Mouse (Mus musculus) CH12.LX (cell line): Measurements from ENCODE around the gene Fopnl. TPM values are rescaled to one million over a fixed set of nuclear protein-coding genes. Genes with fewer than 3 reads are reported as not detected.

Source experiments
- DNase-seq: peaks from one replicate; pipeline ENCODE4 v3.0.0-alpha.2; 2013; ENCODE audit errors: extremely low read depth
- H3K27ac ChIP-seq: 2 replicates; pipeline ENCODE4 v1.5.1; 2012; ENCODE audit warnings: low read depth, mild to moderate bottlenecking, control low read depth, moderate library complexity; ENCODE audit not compliant: insufficient read depth
- H3K27me3 ChIP-seq: replicated peaks from 2 replicates; pipeline ENCODE3; 2012; ENCODE audit warnings: inconsistent platforms
- H3K36me3 ChIP-seq, 2 experiments: replicated peaks in 1 of 2; 2 replicates each; pipeline versions ENCODE3 to v1.6.1; 2012; ENCODE audit warnings: inconsistent platforms in 1 of 2, low read length in 1 of 2, mild to moderate bottlenecking in 1 of 2, mixed read lengths in 1 of 2, moderate library complexity in 1 of 2; ENCODE audit not compliant: control insufficient read depth in 1 of 2, insufficient read depth in 1 of 2
- H3K4me1 ChIP-seq, 2 experiments: 2 replicates each; pipeline ENCODE4 v1.6.1; 2012; ENCODE audit warnings: inconsistent platforms in 1 of 2, moderate library complexity in 1 of 2; ENCODE audit not compliant: insufficient read depth in 2 of 2, control insufficient read depth in 1 of 2
- H3K4me2 ChIP-seq: 2 replicates; pipeline ENCODE4 v1.6.1; 2012; ENCODE audit warnings: low read depth, mild to moderate bottlenecking, control low read depth; ENCODE audit not compliant: poor library complexity, insufficient read depth, severe bottlenecking
- H3K4me3 ChIP-seq, 3 experiments: fragments of 150-350 bp in 1 of 3; sonication (generic) in 1 of 3; replicated peaks in 1 of 3; 2 replicates each; pipeline versions ENCODE3 to v1.5.1; 2011 to 2012; ENCODE audit warnings: low read depth in 2 of 3, low read length in 2 of 3, mild to moderate bottlenecking in 2 of 3, moderate library complexity in 2 of 3, control low read depth in 1 of 3, improper control_type of control experiment in 1 of 3, inconsistent platforms in 1 of 3, mixed read lengths in 1 of 3; ENCODE audit not compliant: poor library complexity in 1 of 3
- H3K79me2 ChIP-seq: replicated peaks from 2 replicates; pipeline ENCODE4 v1.6.1; 2012; ENCODE audit warnings: mild to moderate bottlenecking, moderate library complexity; ENCODE audit not compliant: control insufficient read depth, poor library complexity, insufficient read depth, severe bottlenecking; ENCODE audit errors: extremely low read depth
- H3K9ac ChIP-seq: 2 replicates; pipeline ENCODE4 v1.6.1; 2012; ENCODE audit warnings: low read depth, mild to moderate bottlenecking, control low read depth, moderate library complexity; ENCODE audit not compliant: insufficient read depth
- H3K9me3 ChIP-seq: replicated peaks from 2 replicates; pipeline ENCODE3; 2012; ENCODE audit warnings: low read length, inconsistent platforms, mixed read lengths
- CHD2 ChIP-seq: IDR thresholded peaks from 2 replicates; pipeline ENCODE4 v1.6.1; 2011; ENCODE audit warnings: low read length, improper control_type of control experiment
- CTCF ChIP-seq, 2 experiments: IDR thresholded peaks in 1 of 2; conservative IDR thresholded peaks in 1 of 2; 2 replicates each; pipeline ENCODE4 v1.5.1; 2011 to 2012; ENCODE audit warnings: low read depth in 2 of 2, low read length in 2 of 2, improper control_type of control experiment in 1 of 2, inconsistent platforms in 1 of 2, mild to moderate bottlenecking in 1 of 2, moderate library complexity in 1 of 2
- E2F4 ChIP-seq: IDR thresholded peaks from 2 replicates; pipeline ENCODE4 v1.6.1; 2011; ENCODE audit warnings: low read depth, low read length, improper control_type of control experiment; ENCODE audit not compliant: insufficient replicate concordance
- JUND ChIP-seq: conservative IDR thresholded peaks from 2 replicates; pipeline ENCODE4 v1.6.1; 2011; ENCODE audit warnings: low read depth, low read length, improper control_type of control experiment
- MAZ ChIP-seq: IDR thresholded peaks from 2 replicates; pipeline ENCODE4 v1.6.1; 2012; ENCODE audit warnings: low read depth, mild to moderate bottlenecking, inconsistent platforms, low read length, improper control_type of control experiment, moderate library complexity
- MEF2A ChIP-seq: IDR thresholded peaks from 2 replicates; pipeline ENCODE4 v1.6.1; 2014; ENCODE audit warnings: low read depth, mild to moderate bottlenecking, inconsistent platforms, low read length, improper control_type of control experiment, borderline replicate concordance
- MXI1 ChIP-seq: IDR thresholded peaks from 2 replicates; pipeline ENCODE4 v1.6.1; 2011; ENCODE audit warnings: mild to moderate bottlenecking, low read depth, low read length, improper control_type of control experiment
- MYC ChIP-seq: IDR thresholded peaks from 2 replicates; pipeline ENCODE4 v1.6.1; 2011; ENCODE audit warnings: low read depth, mild to moderate bottlenecking, improper control_type of control experiment, low read length
- NRF1 ChIP-seq: IDR thresholded peaks from 2 replicates; pipeline ENCODE4 v1.6.1; 2014; ENCODE audit warnings: low read depth, mild to moderate bottlenecking, inconsistent platforms, low read length, improper control_type of control experiment, moderate library complexity
- POLR2AphosphoS2 ChIP-seq: IDR thresholded peaks from 2 replicates; pipeline ENCODE4 v1.6.1; 2011; ENCODE audit warnings: low read depth, low read length, improper control_type of control experiment
- RAD21 ChIP-seq: IDR thresholded peaks from 2 replicates; pipeline ENCODE4 v1.6.1; 2011; ENCODE audit warnings: low read depth, mild to moderate bottlenecking, low read length, improper control_type of control experiment, moderate library complexity
- RCOR1 ChIP-seq: conservative IDR thresholded peaks from 2 replicates; pipeline ENCODE4 v1.6.1; 2012; ENCODE audit warnings: low read depth, mild to moderate bottlenecking, inconsistent platforms, low read length, improper control_type of control experiment
- SIN3A ChIP-seq: IDR thresholded peaks from 2 replicates; pipeline ENCODE4 v1.6.1; 2012; ENCODE audit warnings: low read length, improper control_type of control experiment, inconsistent platforms
- SMC3 ChIP-seq: IDR thresholded peaks from 2 replicates; pipeline ENCODE4 v1.6.1; 2011; ENCODE audit warnings: low read depth, low read length, improper control_type of control experiment
- TCF12 ChIP-seq: IDR thresholded peaks from 2 replicates; pipeline ENCODE4 v1.6.1; 2014; ENCODE audit warnings: low read depth, mild to moderate bottlenecking, inconsistent platforms, low read length, improper control_type of control experiment
- USF2 ChIP-seq: conservative IDR thresholded peaks from 2 replicates; pipeline ENCODE4 v1.6.1; 2011; ENCODE audit warnings: low read depth, low read length, improper control_type of control experiment
- ZC3H11A ChIP-seq: IDR thresholded peaks from 2 replicates; pipeline ENCODE4 v1.6.1; 2012; ENCODE audit warnings: low read depth, mild to moderate bottlenecking, inconsistent platforms, low read length, improper control_type of control experiment
- ZKSCAN1 ChIP-seq: IDR thresholded peaks from 2 replicates; pipeline ENCODE4 v1.6.1; 2012; ENCODE audit warnings: low read depth, inconsistent platforms, low read length, improper control_type of control experiment, borderline replicate concordance
- ZMIZ1 ChIP-seq: IDR thresholded peaks from 2 replicates; pipeline ENCODE4 v1.6.1; 2012; ENCODE audit warnings: low read depth, mild to moderate bottlenecking, inconsistent platforms, low read length, improper control_type of control experiment
- dilution Hi-C: fragments of 300-500 bp; cut with MboI; formaldehyde crosslinking; loops from 2 replicates; pipeline ENCODE4 v1.14.3; 2020; ENCODE audit warnings: low sequenced_read_pairs; ENCODE audit not compliant: extremely low pct_unique_long_range_greater_than_20kb, extremely low pct_ligation_motif_present
- in situ Hi-C: fragments of 300-500 bp; cut with MboI; formaldehyde crosslinking; loops from 3 replicates; pipeline ENCODE4 v1.14.3; 2019; ENCODE audit warnings: low sequenced_read_pairs, low pct_ligation_motif_present, low pct_unique_long_range_greater_than_20kb, mixed read lengths
- polyA plus RNA-seq: library from polyadenylated mRNA; unstranded; fragments of >175 nt; gene quantifications from 2 replicates; pipeline ENCODE4 v1.2.1, GENCODE M21; 2012; ENCODE audit warnings: low read depth; ENCODE audit not compliant: insufficient read length
- total RNA-seq, 2 experiments: library from RNA; depleted of rRNA; stranded (reverse); fragments of 300-350 nt in 1 of 2; fragments of >200 nt in 1 of 2; gene quantifications; 2 replicates each; pipeline ENCODE4 v1.2.3; 2012 to 2014

Fopnl gene
- total and polyA plus RNA-seq, 3 experiments = 32.8 to 153 (median 56.8) TPM

- TF ChIP-seq MEF2A = no peak
- TF ChIP-seq SIN3A = no peak
- TF ChIP-seq ZMIZ1 = no peak
- TF ChIP-seq, all 38 proteins: peak for 0
- Histone ChIP-seq H3K27ac (no peak overlapping the region), H3K36me3 (peaks cover 39 to 86% of the 10 kb centered on the region in 2 experiments), H3K4me1 (peaks cover 0 to 30% of the 10 kb centered on the region in 2 experiments; a peak in 2 of 4 replicates), H3K4me2 (no peak overlapping the region), H3K9ac (no peak overlapping the region), H3K27me3 (no peaks in the 10 kb centered on the region), H3K9me3 (no peaks in the 10 kb centered on the region), H3K79me2 (no peaks in the 10 kb centered on the region), H3K4me3 (no peak overlapping the region)
- dilution Hi-C loops = no loop called here
- in situ Hi-C loops = no loop called here
- no peak for DNase-seq
Measured at GRCm38 (mm10) chr16:14307373-14307772, 9.8 kb downstream of the Fopnl start.

- Histone ChIP-seq H3K9ac (no peak overlapping the region), H3K27me3 (no peaks in the 10 kb centered on the region), H3K36me3 (peaks cover 40 to 85% of the 10 kb centered on the region in 2 experiments), H3K79me2 (no peaks in the 10 kb centered on the region), H3K9me3 (no peaks in the 10 kb centered on the region), H3K27ac (no peak overlapping the region), H3K4me1 (peaks cover 0 to 33% of the 10 kb centered on the region in 2 experiments; a peak in 2 of 4 replicates), H3K4me3 (no peak overlapping the region), H3K4me2 (no peak overlapping the region)
- no peak for DNase-seq
- dilution Hi-C loops = no loop called here
- TF ChIP-seq USF2 = no peak
- TF ChIP-seq TCF12 = no peak
- no peak for TF ChIP-seq MYC
- TF ChIP-seq ZMIZ1 = no peak
- no peak for TF ChIP-seq ZC3H11A
- no peak for TF ChIP-seq MAZ
- no peak for TF ChIP-seq MXI1
- TF ChIP-seq MEF2A = no peak
- in situ Hi-C loops = no loop called here
Measured at GRCm38 (mm10) chr16:14306451-14306850, 10.8 kb downstream of the Fopnl start.

- dilution Hi-C loops = no loop called here
- no peaks in the 10 kb centered on the region for H3K9me3 ChIP-seq
- DNase-seq = no peak
- H3K27ac ChIP-seq = no peak overlapping the region
- no peaks in the 10 kb centered on the region for H3K27me3 ChIP-seq
- in situ Hi-C loops = no loop called here
- H3K4me2 ChIP-seq = no peak overlapping the region
- no peak overlapping the region for H3K4me3 ChIP-seq
- H3K36me3 ChIP-seq = peaks cover 44 to 88% of the 10 kb centered on the region in 2 experiments
- H3K9ac ChIP-seq = no peak overlapping the region
- H3K4me1 ChIP-seq = peaks cover 0 to 30% of the 10 kb centered on the region in 2 experiments; a peak in 2 of 4 replicates
- H3K79me2 ChIP-seq = no peaks in the 10 kb centered on the region
- no peak for TF ChIP-seq RAD21
- no peak for TF ChIP-seq POLR2AphosphoS2
- no peak for TF ChIP-seq RCOR1
- no peak for TF ChIP-seq CTCF (conservative IDR thresholded peaks at IDR 0.05 in 1 of 2, IDR thresholded peaks at IDR 0.05 in 1 of 2; ENCODE audit: low read depth in 2 of 2, low read length in 2 of 2)
- TF ChIP-seq SMC3 = no peak
- TF ChIP-seq ZMIZ1 = no peak
- no peak for TF ChIP-seq USF2
- no peak for TF ChIP-seq CHD2
- no peak for TF ChIP-seq TCF12
- no peak for TF ChIP-seq NRF1
- TF ChIP-seq MEF2A = no peak
- TF ChIP-seq JUND = no peak
- no peak for TF ChIP-seq ZKSCAN1
- no peak for TF ChIP-seq ZC3H11A
- TF ChIP-seq E2F4 = no peak
Measured at GRCm38 (mm10) chr16:14304791-14305190, 12.4 kb downstream of the Fopnl start.
